Mouse (Mus musculus): ENCODE results near the gene Ccdc3. TPM values are rescaled to one million over a fixed set of nuclear protein-coding genes. Genes with fewer than 3 reads are reported as not detected.

The Ccdc3 gene
- polyA plus RNA-seq, 1 experiment from 2014 or later = 7.3 TPM

DNA sequence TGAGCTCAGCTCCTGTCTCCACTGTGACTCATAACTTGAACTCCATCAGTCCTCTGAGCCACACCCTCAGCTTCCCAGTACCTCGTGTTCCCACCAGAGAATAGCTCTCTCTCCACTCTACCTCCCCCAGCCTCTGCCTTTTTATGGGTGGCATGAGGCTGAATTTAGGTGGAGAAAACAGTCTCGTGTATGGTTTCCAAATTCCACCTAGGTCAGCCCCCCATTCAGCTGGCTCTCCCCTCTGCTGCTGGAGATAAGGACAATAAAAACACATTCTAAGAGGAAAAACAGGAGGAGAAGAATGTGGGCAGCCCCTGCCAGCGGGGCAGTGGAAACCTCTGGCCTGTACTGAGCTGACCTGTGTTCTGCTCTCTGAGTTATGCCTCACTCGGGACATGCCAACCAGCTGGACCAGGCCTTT is 28.4 kb downstream of the Ccdc3 start:
- WGBS = 80% methylated on average over 4 of the region's 4 CpGs

DNA sequence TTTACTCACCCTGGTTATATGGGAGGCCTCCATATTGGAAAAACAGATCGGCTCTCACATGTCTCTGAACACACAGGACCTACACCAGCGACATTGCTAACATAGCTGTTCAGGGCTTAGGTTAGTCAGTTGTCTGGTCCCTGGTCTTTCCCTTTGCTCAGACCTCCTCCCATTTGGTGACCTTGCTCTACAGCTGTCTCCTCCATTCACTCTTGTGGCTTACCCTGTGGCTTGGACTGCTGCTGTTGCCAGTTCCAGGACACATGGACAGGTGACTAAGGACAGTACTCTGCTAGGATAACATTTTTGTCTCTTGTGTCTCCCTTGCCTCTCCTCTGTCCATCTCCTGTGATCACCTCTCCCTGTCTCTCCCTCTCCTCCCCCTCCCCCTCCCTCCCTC is 29.2 kb downstream of the Ccdc3 start:
- H3K4me3 ChIP-seq = no peak overlapping the region
- no peaks in the 10 kb centered on the region for H3K36me3 ChIP-seq (replicated peaks)
- H3K4me2 ChIP-seq = no peak overlapping the region
- no peaks in the 10 kb centered on the region for H3K27me3 ChIP-seq (replicated peaks)
- no peak overlapping the region for H3K27ac ChIP-seq
- ATAC-seq (replicated peaks) = no peak
- no peak overlapping the region for H3K9ac ChIP-seq
- no peaks in the 10 kb centered on the region for H3K9me3 ChIP-seq
- H3K4me1 ChIP-seq = no peaks in the 10 kb centered on the region
- 86% methylated on average over 2 of the region's 2 CpGs for WGBS

More for the DNA sequence above, 28.4 kb downstream of the Ccdc3 start:
- Histone ChIP-seq H3K9ac (no peak overlapping the region), H3K4me1 (no peaks in the 10 kb centered on the region), H3K36me3 (replicated peaks) (no peaks in the 10 kb centered on the region), H3K9me3 (no peaks in the 10 kb centered on the region), H3K4me2 (no peak overlapping the region), H3K27me3 (replicated peaks) (no peaks in the 10 kb centered on the region), H3K4me3 (no peak overlapping the region), H3K27ac (no peak overlapping the region)
- ATAC-seq (replicated peaks) = no peak

DNA sequence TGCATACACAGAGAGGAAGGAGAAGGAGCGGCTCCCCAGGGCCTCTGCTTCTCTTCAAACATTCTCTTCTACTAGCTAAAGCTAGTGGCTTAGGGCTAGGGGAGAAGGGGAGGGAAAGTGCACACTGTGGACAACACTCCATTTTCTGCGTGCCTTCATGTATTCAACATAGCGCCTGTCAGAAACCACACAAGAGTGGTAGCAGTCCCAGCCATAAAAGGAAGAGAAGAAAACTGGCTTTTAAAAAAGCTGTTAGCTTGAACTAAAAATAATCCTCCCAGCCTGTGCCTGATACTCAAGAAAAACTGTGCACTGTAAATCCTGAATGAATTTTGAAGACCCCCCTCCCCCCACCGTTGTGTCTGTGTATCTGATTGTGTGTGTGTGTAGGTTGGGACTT is 33.2 kb downstream of the Ccdc3 start:
- H3K9ac ChIP-seq = no peak overlapping the region
- H3K4me3 ChIP-seq = no peak overlapping the region
- no peaks in the 10 kb centered on the region for H3K4me1 ChIP-seq
- no peak for ATAC-seq (replicated peaks)
- no peak overlapping the region for H3K4me2 ChIP-seq
- no peaks in the 10 kb centered on the region for H3K27me3 ChIP-seq (replicated peaks)
- 77% methylated on average over 4 of the region's 4 CpGs for WGBS
- no peaks in the 10 kb centered on the region for H3K36me3 ChIP-seq (replicated peaks)
- no peaks in the 10 kb centered on the region for H3K9me3 ChIP-seq
- no peak overlapping the region for H3K27ac ChIP-seq

DNA sequence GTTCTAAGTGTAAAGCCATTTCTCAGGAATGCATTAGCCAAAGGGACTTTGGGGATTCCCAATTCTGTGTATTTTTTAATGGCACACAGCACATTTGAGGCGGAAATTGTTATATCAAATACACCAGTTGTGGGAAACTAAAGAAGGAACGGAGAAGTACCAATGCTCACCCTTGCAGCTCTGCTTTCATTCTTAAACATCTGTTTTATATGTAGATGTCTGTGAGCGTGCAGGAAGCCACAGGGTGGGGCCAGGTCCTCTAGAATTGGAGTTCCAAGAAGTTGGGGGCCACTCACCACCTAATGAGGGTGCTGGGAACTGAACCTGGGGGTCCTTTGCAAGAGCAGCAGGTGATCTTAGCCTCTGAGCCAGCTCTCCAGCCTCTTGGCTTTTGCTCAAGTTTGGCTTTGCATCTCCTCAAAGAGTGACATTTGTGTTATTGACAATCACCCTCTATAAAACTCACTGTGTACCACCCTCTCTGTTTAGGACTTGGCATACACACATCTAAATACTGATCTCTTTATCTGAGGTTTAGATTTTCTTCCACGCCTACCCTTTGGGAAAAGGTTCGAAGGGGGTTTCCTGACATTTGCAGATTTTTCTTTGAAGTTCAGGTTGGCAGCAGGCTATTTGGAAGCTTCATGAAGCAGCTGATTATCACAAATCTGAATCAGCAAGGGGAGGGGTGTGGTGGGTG is 33.9 kb downstream of the Ccdc3 start:
- ATAC-seq (replicated peaks) = no peak

DNA sequence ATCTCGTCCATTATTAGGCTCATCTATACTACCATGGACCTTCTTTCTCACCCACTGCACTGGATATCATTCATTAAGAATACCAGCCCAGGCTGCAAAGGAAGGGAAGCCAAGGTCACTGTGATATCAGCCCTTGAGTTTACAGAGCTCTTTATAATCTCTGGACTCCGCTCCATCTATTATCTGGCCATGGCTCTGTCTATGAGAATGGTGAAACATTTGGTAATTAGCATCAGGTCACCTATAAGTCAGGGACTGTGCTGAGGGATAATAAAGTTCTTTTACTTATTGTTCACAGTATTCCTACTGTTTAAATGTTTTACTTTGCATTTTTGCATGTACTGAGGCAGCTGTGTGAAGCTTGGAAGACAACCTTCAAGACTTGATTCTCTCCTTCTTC is 35.2 kb downstream of the Ccdc3 start:
- 93% methylated on average over 2 of the region's 2 CpGs for WGBS

More for the DNA sequence above, 33.9 kb downstream of the Ccdc3 start:
- Histone ChIP-seq H3K9ac (no peak overlapping the region), H3K27ac (no peak overlapping the region), H3K36me3 (replicated peaks) (no peaks in the 10 kb centered on the region), H3K4me2 (no peak overlapping the region), H3K27me3 (replicated peaks) (no peaks in the 10 kb centered on the region), H3K9me3 (no peaks in the 10 kb centered on the region), H3K4me3 (no peak overlapping the region), H3K4me1 (no peaks in the 10 kb centered on the region)
- 76% methylated on average over 5 of the region's 5 CpGs for WGBS

DNA sequence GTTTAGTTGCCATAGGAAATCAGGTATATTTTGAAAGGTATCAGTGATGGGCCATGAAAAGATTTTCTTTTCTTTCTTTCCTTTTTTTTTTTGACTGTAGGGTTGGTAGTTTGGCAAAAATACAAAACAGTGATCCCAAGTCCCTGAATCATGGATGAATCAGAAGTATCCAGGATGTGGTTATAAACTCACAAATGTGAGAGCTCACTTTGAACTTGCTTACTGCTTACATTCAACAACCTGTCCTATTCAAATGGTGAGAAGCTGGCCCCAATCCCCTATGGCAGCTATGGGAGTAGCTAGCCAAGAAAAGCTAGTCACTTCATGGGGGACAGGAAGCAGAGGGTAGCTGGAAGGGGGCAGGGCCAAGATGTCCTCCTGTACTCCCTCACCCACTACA is 37.1 kb downstream of the Ccdc3 start:
- no peaks in the 10 kb centered on the region for H3K36me3 ChIP-seq (replicated peaks)
- H3K27ac ChIP-seq = no peak overlapping the region
- H3K27me3 ChIP-seq (replicated peaks) = no peaks in the 10 kb centered on the region
- H3K4me2 ChIP-seq = no peak overlapping the region
- H3K4me1 ChIP-seq = no peaks in the 10 kb centered on the region
- no peak overlapping the region for H3K4me3 ChIP-seq
- no peak for ATAC-seq (replicated peaks)
- no peak overlapping the region for H3K9ac ChIP-seq
- H3K9me3 ChIP-seq = peaks cover 2% of the 10 kb centered on the region; the same call in 1 of the 2 replicates

More for the DNA sequence above, 35.2 kb downstream of the Ccdc3 start:
- Histone ChIP-seq H3K4me2 (no peak overlapping the region), H3K27me3 (replicated peaks) (no peaks in the 10 kb centered on the region), H3K36me3 (replicated peaks) (no peaks in the 10 kb centered on the region), H3K4me1 (no peaks in the 10 kb centered on the region), H3K27ac (no peak overlapping the region), H3K4me3 (no peak overlapping the region), H3K9ac (no peak overlapping the region), H3K9me3 (peaks cover 2% of the 10 kb centered on the region; the same call in 1 of the 2 replicates)
- no peak for ATAC-seq (replicated peaks)

DNA sequence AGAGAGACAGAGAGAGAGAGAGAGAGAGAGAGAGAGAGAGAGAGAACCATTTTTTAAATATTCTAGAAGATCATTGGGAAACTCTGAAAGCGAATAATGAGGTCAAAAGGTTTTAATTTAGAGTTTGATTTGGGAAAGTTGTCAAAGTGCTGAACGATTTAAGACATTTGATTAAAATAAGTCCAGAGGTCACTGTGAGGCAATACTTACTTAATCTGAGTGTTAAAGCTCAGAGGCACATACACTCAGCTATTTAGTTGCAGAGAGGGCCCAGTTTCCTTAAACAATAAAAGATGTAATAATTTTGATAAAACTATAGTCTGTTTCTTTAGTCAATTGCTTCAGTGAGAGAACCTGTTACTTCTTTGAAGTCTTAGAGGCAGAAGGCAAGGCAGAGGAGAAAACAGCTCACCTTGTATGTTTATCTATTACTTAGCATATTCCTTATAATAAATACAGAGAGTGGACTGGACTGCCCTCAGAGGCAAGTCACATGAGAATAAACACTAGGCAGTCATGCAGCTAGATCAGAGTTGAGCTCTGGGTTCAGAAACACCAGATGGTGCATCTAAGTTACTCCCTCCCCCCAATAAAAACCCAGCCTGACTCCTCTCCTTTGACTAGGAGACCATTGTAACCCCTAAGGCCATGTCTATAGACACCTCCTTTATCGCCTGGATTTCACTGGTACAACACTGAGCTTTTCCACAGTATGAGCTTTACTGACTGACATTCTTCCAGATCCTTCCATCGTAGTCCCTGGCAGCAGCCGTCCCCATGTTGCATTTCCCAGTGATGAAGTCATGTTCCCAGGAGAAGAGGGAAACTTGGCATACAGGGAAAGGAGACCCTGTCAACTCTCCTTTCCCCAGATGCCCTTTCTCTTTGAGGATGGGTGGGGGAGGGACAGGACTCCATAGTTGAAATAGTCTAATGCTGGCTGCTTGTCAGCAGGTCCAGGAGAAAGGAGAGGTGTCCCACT is 44.2 kb downstream of the Ccdc3 start:
- no peaks in the 10 kb centered on the region for H3K27me3 ChIP-seq (replicated peaks)

DNA sequence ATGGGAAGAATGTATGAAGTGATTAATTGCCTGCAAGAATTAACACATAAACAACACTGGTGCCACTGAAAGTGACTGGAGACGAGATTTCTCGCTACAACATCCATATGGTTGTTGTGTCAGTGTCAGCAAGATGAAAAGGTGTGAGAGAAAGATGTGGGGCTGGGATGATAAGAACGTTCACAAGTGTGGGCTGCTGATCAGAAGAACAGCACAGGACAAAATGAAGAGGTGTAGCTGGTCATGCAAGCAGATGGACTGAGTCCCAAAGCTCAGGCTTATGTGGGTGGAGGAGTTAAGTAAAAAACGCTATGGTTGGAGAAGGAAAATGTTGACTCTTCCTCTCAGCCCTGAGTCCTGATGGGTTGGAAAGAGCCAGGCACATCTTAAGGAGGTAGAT is 46.6 kb downstream of the Ccdc3 start:
- Histone ChIP-seq H3K4me2 (no peak overlapping the region), H3K4me3 (no peak overlapping the region), H3K27ac (no peak overlapping the region), H3K9ac (no peak overlapping the region), H3K27me3 (replicated peaks) (no peaks in the 10 kb centered on the region), H3K9me3 (no peaks in the 10 kb centered on the region), H3K4me1 (no peaks in the 10 kb centered on the region), H3K36me3 (replicated peaks) (no peaks in the 10 kb centered on the region)
- WGBS = 89% methylated on average over 4 of the region's 4 CpGs
- no peak for ATAC-seq (replicated peaks)

More for the DNA sequence above, 44.2 kb downstream of the Ccdc3 start:
- Histone ChIP-seq H3K27ac (no peak overlapping the region), H3K9ac (no peak overlapping the region), H3K36me3 (replicated peaks) (no peaks in the 10 kb centered on the region), H3K4me1 (no peaks in the 10 kb centered on the region), H3K4me3 (no peak overlapping the region), H3K4me2 (no peak overlapping the region), H3K9me3 (no peaks in the 10 kb centered on the region)
- 74% methylated on average over 5 of the region's 5 CpGs for WGBS
- no peak for ATAC-seq (replicated peaks)

DNA sequence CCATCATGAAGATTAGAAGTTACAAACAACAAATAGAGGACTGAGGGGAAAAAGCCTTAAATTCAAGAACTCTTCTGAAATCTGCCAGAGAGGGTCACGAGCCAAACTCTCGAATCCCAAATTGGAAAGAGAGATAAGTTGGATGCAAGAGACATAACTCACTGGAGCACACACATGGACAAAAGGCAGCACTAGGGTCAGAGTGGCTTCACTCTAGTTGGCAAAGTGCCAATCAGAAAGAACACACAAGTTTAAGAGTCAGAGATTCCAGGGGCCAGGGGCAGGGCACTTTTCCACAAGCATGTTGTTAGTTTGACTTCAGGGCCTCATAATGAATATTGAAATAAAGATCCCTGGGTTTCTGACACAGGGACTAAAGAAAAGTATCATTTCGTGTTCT is 48.1 kb downstream of the Ccdc3 start:
- H3K9me3 ChIP-seq = no peaks in the 10 kb centered on the region
- ATAC-seq (replicated peaks) = no peak
- no peaks in the 10 kb centered on the region for H3K36me3 ChIP-seq (replicated peaks)
- H3K9ac ChIP-seq = no peak overlapping the region
- H3K4me1 ChIP-seq = no peaks in the 10 kb centered on the region
- no peak overlapping the region for H3K4me2 ChIP-seq
- H3K4me3 ChIP-seq = no peak overlapping the region
- H3K27me3 ChIP-seq (replicated peaks) = no peaks in the 10 kb centered on the region
- no peak overlapping the region for H3K27ac ChIP-seq
- 89% methylated on average over 3 of the region's 3 CpGs for WGBS

DNA sequence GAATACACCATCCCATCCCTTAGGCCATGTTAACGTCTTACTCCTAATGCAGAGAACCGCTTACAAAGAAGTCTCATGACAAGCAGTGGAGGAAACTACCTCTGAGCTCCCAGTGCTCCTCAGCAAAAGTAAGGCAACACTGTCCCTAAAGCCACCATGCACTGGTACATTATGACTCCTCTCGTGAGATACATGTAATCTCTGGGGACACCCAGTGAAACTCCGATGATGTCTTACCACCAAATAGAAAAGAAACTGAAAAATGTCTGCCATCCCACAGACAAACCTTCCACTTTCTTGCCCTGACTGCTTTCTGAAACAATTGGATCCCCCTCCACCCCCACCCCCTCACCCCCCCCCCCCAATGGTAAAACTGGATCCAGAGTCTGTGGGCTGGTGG is 54.6 kb downstream of the Ccdc3 start:
- no peaks in the 10 kb centered on the region for H3K4me1 ChIP-seq
- H3K4me2 ChIP-seq = no peak overlapping the region
- no peak for ATAC-seq (replicated peaks)
- H3K27ac ChIP-seq = no peak overlapping the region
- 86% methylated on average over 4 of the region's 4 CpGs for WGBS
- no peaks in the 10 kb centered on the region for H3K27me3 ChIP-seq (replicated peaks)
- no peak overlapping the region for H3K9ac ChIP-seq
- H3K9me3 ChIP-seq = no peaks in the 10 kb centered on the region
- H3K4me3 ChIP-seq = no peak overlapping the region
- no peaks in the 10 kb centered on the region for H3K36me3 ChIP-seq (replicated peaks)

DNA sequence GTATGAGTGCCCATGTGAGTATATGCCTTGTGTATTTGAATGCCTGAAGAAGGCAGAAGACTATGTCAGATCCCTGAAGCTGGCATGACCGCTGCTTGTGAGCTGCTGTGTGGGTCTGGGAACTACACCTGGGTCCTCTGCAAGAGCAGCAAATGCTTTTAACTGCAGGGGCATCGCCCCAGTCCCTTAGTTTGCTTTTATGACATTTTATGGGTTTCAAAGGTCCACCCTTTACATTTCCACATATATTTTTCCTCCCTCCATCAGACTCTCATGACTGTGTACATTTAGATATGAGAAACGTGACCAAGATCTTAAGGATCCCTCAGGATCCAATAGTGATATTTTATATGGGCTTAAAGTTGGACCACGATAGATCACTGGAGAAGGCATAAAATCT is 55.5 kb downstream of the Ccdc3 start:
- Histone ChIP-seq H3K9me3 (no peaks in the 10 kb centered on the region), H3K9ac (no peak overlapping the region), H3K4me3 (no peak overlapping the region), H3K36me3 (replicated peaks) (no peaks in the 10 kb centered on the region), H3K27me3 (replicated peaks) (no peaks in the 10 kb centered on the region), H3K4me1 (no peaks in the 10 kb centered on the region), H3K4me2 (no peak overlapping the region), H3K27ac (no peak overlapping the region)
- 85% methylated on average over 4 of the region's 4 CpGs for WGBS
- ATAC-seq (replicated peaks) = no peak

DNA sequence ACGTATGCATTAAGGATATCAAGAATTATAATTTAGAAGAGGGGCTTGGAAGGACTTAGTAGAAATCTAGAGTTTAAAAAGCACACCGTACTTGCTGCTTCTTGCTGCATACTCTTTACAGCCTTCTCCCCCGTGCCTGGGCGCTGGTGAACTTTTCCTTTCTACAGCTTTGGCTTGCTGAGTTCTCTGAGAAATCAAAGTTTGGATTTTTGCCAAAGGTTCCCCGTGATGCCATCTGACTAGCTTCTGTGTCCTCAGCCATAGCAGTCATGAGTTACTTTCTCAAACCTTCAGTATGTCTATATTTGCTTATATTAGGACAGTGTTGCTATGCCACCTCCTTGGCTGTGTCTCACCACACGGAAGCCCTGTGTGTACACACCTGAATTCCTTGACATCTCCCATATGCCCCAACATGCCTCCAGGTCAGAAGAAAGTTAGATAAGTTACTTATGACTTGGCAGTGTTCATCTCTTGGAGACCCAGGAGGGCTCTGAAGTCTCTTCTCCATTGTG is 57.2 kb downstream of the Ccdc3 start:
- Histone ChIP-seq H3K27me3 (replicated peaks) (no peaks in the 10 kb centered on the region), H3K36me3 (replicated peaks) (no peaks in the 10 kb centered on the region), H3K4me3 (no peak overlapping the region), H3K9me3 (no peaks in the 10 kb centered on the region), H3K27ac (no peak overlapping the region), H3K4me2 (no peak overlapping the region), H3K9ac (no peak overlapping the region), H3K4me1 (no peaks in the 10 kb centered on the region)
- 84% methylated on average over 6 of the region's 6 CpGs for whole genome bisulfite sequencing
- no peak for ATAC-seq (replicated peaks)
